Mouse (Mus musculus) ES-E14 (cell line): ENCODE data around the gene Ubxn2a.

Experiments
- CHD2 ChIP-seq: IDR thresholded peaks from 2 replicates; pipeline ENCODE4 v1.6.1; 2014; ENCODE audit warnings: mild to moderate bottlenecking, low read depth, low read length, inconsistent platforms
- HCFC1 ChIP-seq: IDR thresholded peaks from 2 replicates; pipeline ENCODE4 v1.6.1; 2012; ENCODE audit warnings: low read length, inconsistent platforms, borderline replicate concordance; ENCODE audit not compliant: insufficient read depth
- MAFK ChIP-seq: IDR thresholded peaks from 2 replicates; pipeline ENCODE4 v1.6.1; 2014; ENCODE audit warnings: mild to moderate bottlenecking, low read depth, low read length, inconsistent platforms; ENCODE audit not compliant: insufficient read depth
- ZC3H11A ChIP-seq: IDR thresholded peaks from 2 replicates; pipeline ENCODE4 v1.6.1; 2012; ENCODE audit warnings: low read depth, mild to moderate bottlenecking, inconsistent platforms, low read length, borderline replicate concordance

DNA sequence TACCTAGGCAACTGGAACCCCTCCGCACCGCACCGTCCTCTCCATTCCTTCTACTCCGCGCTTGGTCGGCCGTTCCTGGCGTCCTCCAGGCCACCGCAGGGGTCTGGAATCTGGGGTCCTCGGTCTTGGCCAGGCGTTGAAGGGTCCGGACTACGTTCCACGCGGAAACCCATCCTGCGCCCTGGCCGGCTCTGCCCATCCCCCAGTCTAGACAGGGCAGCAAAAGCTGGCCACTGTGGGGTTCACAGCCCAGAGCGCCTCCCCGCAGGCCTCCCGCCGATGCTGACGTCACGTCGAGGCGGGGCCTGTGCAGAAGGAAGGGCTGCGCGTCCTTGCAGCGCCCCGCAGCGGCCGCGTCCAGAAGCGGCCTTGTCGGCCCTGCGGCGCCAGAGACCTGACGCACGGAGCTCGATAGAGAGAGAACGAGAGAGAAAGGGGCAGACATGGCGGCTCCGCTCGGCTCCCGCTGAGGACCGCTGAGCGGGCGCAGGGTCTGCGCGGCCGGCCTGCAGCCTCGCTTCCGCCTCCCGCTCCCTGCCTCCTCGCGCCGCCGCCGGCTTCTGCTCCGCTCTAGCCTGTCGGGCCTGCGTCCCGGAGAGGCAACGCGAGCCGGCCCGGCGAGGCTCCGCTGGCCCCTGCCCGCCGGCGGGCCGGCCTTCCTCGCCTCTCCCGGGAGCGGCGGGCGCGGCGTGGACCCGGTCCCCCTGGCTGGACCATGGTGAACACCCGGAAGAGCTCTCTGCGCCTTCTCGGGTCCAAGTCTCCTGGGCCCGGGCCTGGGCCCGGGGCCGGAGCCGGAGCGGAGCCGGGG lies 9.7 kb upstream of the Ubxn2a start, which contains the start of gene Atad2b:
- no peak for TF ChIP-seq ZC3H11A
- 0 out of 2 replicates have a peak, but pooled peaks have one; percentile 64 for TF ChIP-seq HCFC1
- TF ChIP-seq MAFK, result no peak
- TF ChIP-seq CHD2, result no peak
